Mouse (Mus musculus): ENCODE measurements around the gene Pde4dip. TPM values are rescaled to one million over a fixed set of nuclear protein-coding genes. Genes with fewer than 3 reads are reported as not detected.

The Pde4dip gene
- polyA plus RNA-seq, 1 experiment from 2014 or later = 60.3 TPM

GRCm38 (mm10) chr3:97802297-97802696, 86.2 kb downstream of the Pde4dip start:
- ATAC-seq = no peak
- no peaks in the 10 kb centered on the region for H3K9me3 ChIP-seq (ENCODE audit: control insufficient read depth, low read length)
- H3K27ac ChIP-seq (ENCODE audit: low read depth, low read length) = no peak overlapping the region
- 87% methylated on average over 5 of the region's 5 CpGs for WGBS
- no peaks in the 10 kb centered on the region for H3K27me3 ChIP-seq (replicated peaks; ENCODE audit: control insufficient read depth, insufficient read depth, low read length)
- H3K4me2 ChIP-seq (ENCODE audit: low read length) = no peak overlapping the region
- H3K36me3 ChIP-seq (ENCODE audit: control insufficient read depth, insufficient read depth, low read length) = no peaks in the 10 kb centered on the region
- H3K9ac ChIP-seq (ENCODE audit: low read depth, low read length) = no peak overlapping the region
- H3K4me1 ChIP-seq (ENCODE audit: control insufficient read depth, insufficient read depth, low read depth, low read length) = no peaks in the 10 kb centered on the region
- no peak overlapping the region for H3K4me3 ChIP-seq (ENCODE audit: low read length)

GRCm38 (mm10) chr3:97801178-97801699, 87.3 kb downstream of the Pde4dip start:
- H3K27ac ChIP-seq (ENCODE audit: low read depth, low read length) = no peak overlapping the region
- no peak overlapping the region for H3K9ac ChIP-seq (ENCODE audit: low read depth, low read length)
- H3K9me3 ChIP-seq (ENCODE audit: control insufficient read depth, low read length) = no peaks in the 10 kb centered on the region
- no peaks in the 10 kb centered on the region for H3K27me3 ChIP-seq (replicated peaks; ENCODE audit: control insufficient read depth, insufficient read depth, low read length)
- no peaks in the 10 kb centered on the region for H3K4me1 ChIP-seq (ENCODE audit: control insufficient read depth, insufficient read depth, low read depth, low read length)
- ATAC-seq = no peak
- H3K4me3 ChIP-seq (ENCODE audit: low read length) = no peak overlapping the region
- no peak overlapping the region for H3K4me2 ChIP-seq (ENCODE audit: low read length)
- 83% methylated on average over 3 of the region's 3 CpGs for WGBS
- H3K36me3 ChIP-seq (ENCODE audit: control insufficient read depth, insufficient read depth, low read length) = no peaks in the 10 kb centered on the region

GRCm38 (mm10) chr3:97800657-97801056, 87.8 kb downstream of the Pde4dip start:
- Histone ChIP-seq H3K9ac (ENCODE audit: low read depth, low read length) (no peak overlapping the region), H3K4me2 (ENCODE audit: low read length) (no peak overlapping the region), H3K9me3 (ENCODE audit: control insufficient read depth, low read length) (no peaks in the 10 kb centered on the region), H3K4me1 (ENCODE audit: control insufficient read depth, insufficient read depth, low read depth, low read length) (no peaks in the 10 kb centered on the region), H3K4me3 (ENCODE audit: low read length) (no peak overlapping the region), H3K27ac (ENCODE audit: low read depth, low read length) (no peak overlapping the region), H3K36me3 (ENCODE audit: control insufficient read depth, insufficient read depth, low read length) (no peaks in the 10 kb centered on the region), H3K27me3 (replicated peaks; ENCODE audit: control insufficient read depth, insufficient read depth, low read length) (no peaks in the 10 kb centered on the region)
- peak; percentile 60; the same call in 1 of the 2 replicates for ATAC-seq
- 81% methylated on average over 5 of the region's 5 CpGs for WGBS

GRCm38 (mm10) chr3:97800004-97800403, 88.5 kb downstream of the Pde4dip start:
- H3K4me1 ChIP-seq (ENCODE audit: control insufficient read depth, insufficient read depth, low read depth, low read length) = no peaks in the 10 kb centered on the region
- no peaks in the 10 kb centered on the region for H3K27me3 ChIP-seq (replicated peaks; ENCODE audit: control insufficient read depth, insufficient read depth, low read length)
- no peak overlapping the region for H3K27ac ChIP-seq (ENCODE audit: low read depth, low read length)
- H3K4me3 ChIP-seq (ENCODE audit: low read length) = no peak overlapping the region
- H3K9ac ChIP-seq (ENCODE audit: low read depth, low read length) = no peak overlapping the region
- H3K36me3 ChIP-seq (ENCODE audit: control insufficient read depth, insufficient read depth, low read length) = no peaks in the 10 kb centered on the region
- H3K9me3 ChIP-seq (ENCODE audit: control insufficient read depth, low read length) = no peaks in the 10 kb centered on the region
- ATAC-seq = no peak
- whole genome bisulfite sequencing = 82% methylated on average over 3 of the region's 3 CpGs
- H3K4me2 ChIP-seq (ENCODE audit: low read length) = no peak overlapping the region

GRCm38 (mm10) chr3:97799267-97799666, 89.2 kb downstream of the Pde4dip start:
- H3K9me3 ChIP-seq (ENCODE audit: control insufficient read depth, low read length) = no peaks in the 10 kb centered on the region
- no peaks in the 10 kb centered on the region for H3K36me3 ChIP-seq (ENCODE audit: control insufficient read depth, insufficient read depth, low read length)
- 61% methylated on average over 3 of the region's 3 CpGs for WGBS
- no peak overlapping the region for H3K4me3 ChIP-seq (ENCODE audit: low read length)
- H3K27me3 ChIP-seq (replicated peaks; ENCODE audit: control insufficient read depth, insufficient read depth, low read length) = no peaks in the 10 kb centered on the region
- no peak overlapping the region for H3K27ac ChIP-seq (ENCODE audit: low read depth, low read length)
- H3K4me2 ChIP-seq (ENCODE audit: low read length) = no peak overlapping the region
- no peak for ATAC-seq
- H3K9ac ChIP-seq (ENCODE audit: low read depth, low read length) = no peak overlapping the region
- H3K4me1 ChIP-seq (ENCODE audit: control insufficient read depth, insufficient read depth, low read depth, low read length) = no peaks in the 10 kb centered on the region

- Histone ChIP-seq H3K4me3 (ENCODE audit: low read length) (no peak overlapping the region), H3K4me1 (ENCODE audit: control insufficient read depth, insufficient read depth, low read depth, low read length) (no peaks in the 10 kb centered on the region), H3K36me3 (ENCODE audit: control insufficient read depth, insufficient read depth, low read length) (peaks cover 3% of the 10 kb centered on the region), H3K9ac (ENCODE audit: low read depth, low read length) (no peak overlapping the region), H3K27ac (ENCODE audit: low read depth, low read length) (no peak overlapping the region), H3K4me2 (ENCODE audit: low read length) (no peak overlapping the region), H3K9me3 (ENCODE audit: control insufficient read depth, low read length) (no peaks in the 10 kb centered on the region), H3K27me3 (replicated peaks; ENCODE audit: control insufficient read depth, insufficient read depth, low read length) (no peaks in the 10 kb centered on the region)
- no peak for ATAC-seq
- WGBS = 86% methylated on average over 6 of the region's 6 CpGs
Observed at GRCm38 (mm10) chr3:97797371-97797770, 91.1 kb downstream of the Pde4dip start.

- Histone ChIP-seq H3K4me1 (ENCODE audit: control insufficient read depth, insufficient read depth, low read depth, low read length) (no peaks in the 10 kb centered on the region), H3K9me3 (ENCODE audit: control insufficient read depth, low read length) (no peaks in the 10 kb centered on the region; the same call in 1 of the 2 replicates), H3K4me2 (ENCODE audit: low read length) (no peak overlapping the region), H3K27me3 (replicated peaks; ENCODE audit: control insufficient read depth, insufficient read depth, low read length) (no peaks in the 10 kb centered on the region), H3K27ac (ENCODE audit: low read depth, low read length) (no peak overlapping the region), H3K9ac (ENCODE audit: low read depth, low read length) (no peak overlapping the region), H3K36me3 (ENCODE audit: control insufficient read depth, insufficient read depth, low read length) (peaks cover 9% of the 10 kb centered on the region), H3K4me3 (ENCODE audit: low read length) (no peak overlapping the region)
- 0 out of 2 replicates have a peak, but pooled peaks have one; percentile 17 for ATAC-seq
- WGBS = 74% methylated on average over 8 of the region's 8 CpGs
Observed at GRCm38 (mm10) chr3:97793995-97794394, 94.5 kb downstream of the Pde4dip start.

- no peak for ATAC-seq
- Histone ChIP-seq H3K4me2 (ENCODE audit: low read length) (no peak overlapping the region), H3K9ac (ENCODE audit: low read depth, low read length) (no peak overlapping the region), H3K9me3 (ENCODE audit: control insufficient read depth, low read length) (no peaks in the 10 kb centered on the region; the same call in 1 of the 2 replicates), H3K36me3 (ENCODE audit: control insufficient read depth, insufficient read depth, low read length) (peaks cover 11% of the 10 kb centered on the region), H3K27ac (ENCODE audit: low read depth, low read length) (no peak overlapping the region), H3K4me3 (ENCODE audit: low read length) (no peak overlapping the region), H3K27me3 (replicated peaks; ENCODE audit: control insufficient read depth, insufficient read depth, low read length) (no peaks in the 10 kb centered on the region), H3K4me1 (ENCODE audit: control insufficient read depth, insufficient read depth, low read depth, low read length) (no peaks in the 10 kb centered on the region)
- 84% methylated on average over 1 of the region's 1 CpGs for WGBS
Observed at GRCm38 (mm10) chr3:97790150-97790549, 98.4 kb downstream of the Pde4dip start.

GRCm38 (mm10) chr3:97789317-97789716, 99.2 kb downstream of the Pde4dip start:
- H3K36me3 ChIP-seq (ENCODE audit: control insufficient read depth, insufficient read depth, low read length) = peaks cover 11% of the 10 kb centered on the region
- no peak overlapping the region for H3K27ac ChIP-seq (ENCODE audit: low read depth, low read length)
- H3K4me2 ChIP-seq (ENCODE audit: low read length) = no peak overlapping the region
- H3K4me1 ChIP-seq (ENCODE audit: control insufficient read depth, insufficient read depth, low read depth, low read length) = no peaks in the 10 kb centered on the region
- no peaks in the 10 kb centered on the region; the same call in 1 of the 2 replicates for H3K9me3 ChIP-seq (ENCODE audit: control insufficient read depth, low read length)
- H3K4me3 ChIP-seq (ENCODE audit: low read length) = no peak overlapping the region
- H3K27me3 ChIP-seq (replicated peaks; ENCODE audit: control insufficient read depth, insufficient read depth, low read length) = no peaks in the 10 kb centered on the region
- H3K9ac ChIP-seq (ENCODE audit: low read depth, low read length) = no peak overlapping the region
- no peak for ATAC-seq

- Histone ChIP-seq H3K36me3 (ENCODE audit: control insufficient read depth, insufficient read depth, low read length) (no peaks in the 10 kb centered on the region), H3K27ac (ENCODE audit: low read depth, low read length) (no peak overlapping the region), H3K4me3 (ENCODE audit: low read length) (no peak overlapping the region), H3K4me1 (ENCODE audit: control insufficient read depth, insufficient read depth, low read depth, low read length) (no peaks in the 10 kb centered on the region), H3K4me2 (ENCODE audit: low read length) (peak overlapping the region; percentile 8; the same call in 1 of the 2 replicates), H3K9ac (ENCODE audit: low read depth, low read length) (no peak overlapping the region), H3K9me3 (ENCODE audit: control insufficient read depth, low read length) (no peaks in the 10 kb centered on the region), H3K27me3 (replicated peaks; ENCODE audit: control insufficient read depth, insufficient read depth, low read length) (no peaks in the 10 kb centered on the region)
- WGBS = 30% methylated on average over 4 of the region's 4 CpGs
- no peak for ATAC-seq
Observed at GRCm38 (mm10) chr3:97776195-97776594, 112.3 kb downstream of the Pde4dip start.

Measured in hindbrain, embryonic 16.5 days (tissue).